Mouse (Mus musculus): Measurements from ENCODE around the gene Hyal1.
A peak's percentile ranks its signal among the peaks of the same experiment; 100 is the strongest.

The Hyal1 gene

DNA sequence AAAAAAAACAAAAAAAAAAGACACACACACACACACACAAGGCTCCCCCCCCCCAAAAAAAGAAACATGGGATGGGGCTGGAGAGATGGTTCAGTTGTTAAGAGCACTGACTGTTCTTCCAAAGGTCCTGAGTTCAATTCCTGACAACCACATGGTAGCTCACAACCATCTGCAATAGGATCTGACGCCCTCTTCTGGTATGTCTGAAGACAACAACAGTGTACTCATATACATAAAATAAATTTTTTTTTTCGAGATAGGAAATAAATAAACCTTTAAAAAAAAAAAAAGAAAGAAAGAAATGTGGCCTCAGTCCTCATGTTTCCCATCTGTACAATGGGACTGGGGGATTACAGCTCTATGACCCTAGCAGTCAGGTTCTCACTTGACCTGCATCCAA is 40.7 kb downstream of the Hyal1 start:
- no peak for DNase-seq (ENCODE audit: low spot score)

DNA sequence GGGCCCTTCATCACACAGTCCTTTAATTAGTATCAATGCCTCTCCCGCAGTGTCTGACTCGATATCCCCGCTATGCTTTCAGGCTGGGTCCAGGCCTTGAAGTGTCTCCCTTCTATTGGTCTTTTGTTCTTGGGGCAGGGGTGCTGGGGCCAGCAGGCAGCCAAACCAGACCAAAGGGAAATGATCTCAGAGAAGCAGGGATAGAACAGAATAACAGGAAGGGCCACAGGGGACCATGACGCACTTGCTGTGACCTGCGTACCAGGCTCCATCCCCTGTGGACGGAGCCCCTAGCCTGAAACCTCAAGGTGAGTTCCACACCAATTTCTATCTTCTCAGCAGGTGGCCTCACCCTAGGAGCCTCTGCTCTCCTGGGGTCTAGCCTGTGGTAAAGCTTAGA is 41.4 kb downstream of the Hyal1 start:
- no peak for DNase-seq (ENCODE audit: low spot score)

DNA sequence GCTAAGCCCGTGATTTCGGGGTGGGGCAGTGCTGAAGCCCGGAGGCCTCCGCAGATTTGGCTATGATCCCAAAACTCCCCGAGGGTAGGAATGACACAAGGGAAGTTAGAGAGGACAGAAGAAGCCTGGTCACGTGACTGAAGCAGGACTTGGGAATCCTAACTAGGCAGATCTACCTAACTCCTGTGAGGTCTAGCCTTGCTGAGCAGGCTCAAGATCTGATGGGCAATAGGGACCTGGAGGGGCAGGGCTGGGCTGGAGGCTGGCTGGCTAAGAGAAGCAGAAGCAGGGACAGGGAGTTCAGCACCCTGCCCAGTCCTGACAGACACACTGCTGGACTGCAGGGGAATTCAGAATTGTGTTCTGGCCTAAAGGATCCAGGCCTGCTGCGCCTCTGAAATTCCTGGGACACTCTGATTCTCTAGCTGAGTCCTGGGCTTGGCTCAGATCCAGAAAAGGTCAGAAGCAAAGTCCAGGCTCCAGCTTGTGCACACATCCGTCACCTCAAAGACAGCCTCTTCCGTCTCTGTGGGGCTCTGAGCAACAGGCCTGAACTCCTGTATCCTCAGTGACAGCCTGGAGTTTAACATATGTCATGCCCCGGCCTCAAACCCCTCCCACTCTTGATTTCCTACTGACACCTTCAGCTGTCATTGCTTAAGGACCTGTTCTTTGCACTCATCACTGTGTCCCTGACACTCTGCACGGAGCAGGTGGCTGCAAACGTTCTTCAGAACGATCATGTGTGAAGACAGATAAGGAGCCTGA is 42.2 kb downstream of the Hyal1 start:
- DNase-seq (ENCODE audit: low spot score): no peak

DNA sequence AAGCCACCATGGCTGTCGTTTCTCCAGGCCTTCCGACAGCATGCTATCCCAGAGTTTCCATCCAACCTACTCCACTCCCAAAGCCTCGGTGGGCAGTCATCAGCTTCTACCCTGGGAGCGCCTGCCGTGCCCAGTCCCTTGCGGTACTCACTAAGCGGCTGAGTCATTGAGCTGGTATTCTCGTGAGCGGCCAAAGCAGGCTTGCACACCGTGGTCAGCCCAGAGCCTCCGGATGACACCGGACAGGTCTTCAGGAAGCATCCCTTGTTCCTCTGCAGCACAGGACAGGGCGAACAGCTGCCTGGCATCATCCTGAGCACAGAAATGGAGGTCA is 42.8 kb downstream of the Hyal1 start:
- no peak for DNase-seq (ENCODE audit: low spot score)

DNA sequence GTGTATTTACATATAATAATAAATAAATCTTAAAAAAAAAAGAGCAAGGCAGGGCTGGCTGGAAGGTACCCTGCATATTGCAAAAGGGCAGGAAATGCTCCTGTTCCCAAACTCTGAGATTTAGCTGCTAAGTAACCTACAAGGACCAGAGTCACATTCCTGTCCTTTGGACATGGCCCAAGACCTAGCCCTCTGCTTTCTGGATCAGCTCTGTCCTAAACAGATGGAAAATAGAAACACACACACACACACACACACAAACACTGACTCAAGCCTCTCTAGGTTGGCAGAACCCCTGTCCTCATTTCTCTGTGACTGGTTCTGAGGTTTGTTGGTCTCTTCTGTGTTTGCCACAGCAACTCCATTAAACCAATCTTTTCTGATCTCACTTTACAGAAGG is 44.2 kb downstream of the Hyal1 start:
- no peak for DNase-seq (ENCODE audit: low spot score)

DNA sequence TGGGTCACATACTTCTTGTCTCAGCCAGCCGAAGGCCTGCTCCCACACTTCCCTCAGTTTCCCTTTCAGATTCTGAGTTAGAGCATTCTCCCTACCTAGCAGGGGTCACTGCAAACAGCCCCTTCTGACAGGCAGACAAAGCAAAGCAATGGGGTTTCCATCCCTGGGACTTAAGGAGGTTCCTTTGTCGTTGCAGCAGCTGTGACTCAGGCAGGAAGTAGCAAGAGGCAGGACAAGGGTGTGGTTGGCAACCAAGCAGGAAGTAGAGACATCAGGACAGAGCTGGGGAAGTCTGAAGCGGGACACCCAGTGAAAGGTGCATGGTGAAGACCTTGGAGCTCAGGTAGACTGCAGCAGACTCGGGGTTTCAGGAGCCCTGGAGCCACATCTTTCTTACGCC is 47.8 kb downstream of the Hyal1 start:
- DNase-seq (ENCODE audit: low spot score): no peak

DNA sequence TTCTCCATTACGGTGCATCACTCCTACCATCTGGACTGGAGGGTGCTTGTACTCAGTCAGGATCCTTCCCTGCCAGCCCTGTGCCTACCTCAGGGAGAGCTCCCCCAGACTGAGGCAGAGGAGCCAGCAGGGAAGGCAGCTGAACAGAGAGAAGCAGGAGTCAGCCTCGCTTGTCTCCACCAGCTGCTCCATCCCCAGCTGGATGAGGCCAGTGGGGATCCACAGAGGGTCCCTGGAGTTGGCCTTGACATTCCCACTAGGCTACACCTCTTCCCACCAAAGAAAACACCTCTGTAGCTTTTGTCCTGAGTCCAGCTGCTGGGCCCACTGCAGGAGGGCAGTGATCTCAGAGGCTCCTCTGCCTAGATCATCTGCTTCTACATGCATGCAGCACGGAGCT is 48.2 kb downstream of the Hyal1 start:
- DNase-seq (ENCODE audit: low spot score): no peak

DNA sequence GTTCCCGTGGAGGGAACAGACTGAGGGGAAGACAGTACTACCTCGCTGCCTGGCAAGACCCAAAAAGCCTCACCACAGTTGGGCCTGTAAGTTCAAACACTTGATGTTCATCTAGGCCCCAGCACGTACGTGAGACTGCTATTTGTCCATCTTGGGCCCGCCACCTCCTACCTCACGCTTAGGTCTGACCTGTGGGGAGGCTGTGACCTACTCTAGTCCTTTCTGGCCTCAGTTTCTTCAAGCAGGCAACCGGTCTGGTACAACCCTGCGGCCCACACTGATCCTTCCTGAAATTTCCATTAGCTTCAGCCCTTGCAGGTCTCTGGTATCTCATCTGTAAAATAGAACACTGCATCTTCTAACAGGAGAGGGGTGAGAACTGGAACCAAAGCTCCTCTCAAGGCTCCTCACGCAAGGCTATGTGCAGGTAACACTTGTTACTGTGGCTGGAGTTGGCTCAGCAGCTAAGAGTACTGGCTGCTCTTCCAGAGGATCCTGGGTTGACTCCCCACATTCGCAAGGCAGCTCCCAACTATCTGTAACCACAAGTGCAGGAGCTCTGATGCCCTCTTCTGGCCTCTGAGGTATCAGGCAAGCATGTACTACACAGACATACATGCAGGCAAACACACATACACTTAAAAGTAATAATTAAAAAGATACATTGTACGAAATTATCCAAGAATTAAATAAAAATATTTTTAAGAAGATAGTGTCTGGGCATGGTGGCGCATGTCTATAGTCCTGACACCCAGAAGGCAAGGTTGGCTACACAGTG is 48.8 kb downstream of the Hyal1 start:
- no peak for DNase-seq (ENCODE audit: low spot score)

DNA sequence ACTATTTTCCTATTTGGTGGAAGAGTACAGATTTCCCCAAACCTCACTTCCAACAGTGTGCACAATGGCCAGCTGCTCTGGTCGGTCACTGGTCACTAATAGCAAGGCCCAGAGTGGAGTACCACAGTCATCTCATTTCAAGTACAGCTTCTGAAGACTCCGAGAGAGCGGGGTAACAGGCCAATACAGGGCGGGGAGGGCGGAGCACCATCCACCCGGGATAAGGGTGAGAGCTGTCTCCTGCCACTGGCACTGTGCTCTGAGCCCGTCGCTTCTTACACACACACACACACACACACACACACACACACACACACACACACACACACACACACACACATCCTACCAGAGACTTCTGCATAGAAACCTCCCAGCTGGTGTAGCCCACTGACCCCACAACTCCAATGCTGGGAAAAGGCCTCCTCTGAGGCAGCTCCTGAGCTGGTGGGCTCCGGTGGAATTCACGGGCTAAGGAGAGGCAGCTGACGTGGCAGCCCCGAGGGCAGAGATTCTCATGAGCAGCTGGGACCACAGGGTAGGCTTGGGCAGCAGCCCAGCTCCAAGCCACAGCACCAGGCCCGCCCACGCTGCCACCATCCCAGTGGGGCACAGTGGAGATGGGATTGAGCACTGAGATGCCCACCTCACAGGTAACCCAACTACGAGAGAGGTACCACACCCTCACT is 49.6 kb downstream of the Hyal1 start:
- DNase-seq (ENCODE audit: low spot score): no peak

DNA sequence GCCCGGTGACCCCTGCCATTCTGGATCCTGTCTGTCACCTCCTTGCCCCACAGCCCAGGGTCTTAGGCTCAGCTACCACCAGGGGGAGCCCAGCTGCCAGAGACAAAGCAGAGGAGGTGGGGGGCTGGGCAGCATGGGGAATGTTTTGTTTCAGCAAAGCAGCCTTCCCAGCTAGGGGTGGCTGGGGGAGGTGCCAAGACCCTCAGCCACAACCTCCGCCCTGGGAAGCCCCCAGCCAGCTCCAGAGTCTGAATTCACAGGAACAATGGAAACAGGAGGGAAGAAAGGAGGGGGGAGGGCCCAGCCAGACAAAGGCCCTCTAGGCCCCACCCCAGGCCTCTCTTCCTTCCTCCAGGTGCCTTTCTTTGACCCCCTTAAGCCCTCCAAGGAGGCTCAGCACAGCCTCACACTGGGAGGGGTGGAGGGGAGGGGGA is 50.1 kb downstream of the Hyal1 start:
- DNase-seq (ENCODE audit: low spot score): peak; percentile 77

DNA sequence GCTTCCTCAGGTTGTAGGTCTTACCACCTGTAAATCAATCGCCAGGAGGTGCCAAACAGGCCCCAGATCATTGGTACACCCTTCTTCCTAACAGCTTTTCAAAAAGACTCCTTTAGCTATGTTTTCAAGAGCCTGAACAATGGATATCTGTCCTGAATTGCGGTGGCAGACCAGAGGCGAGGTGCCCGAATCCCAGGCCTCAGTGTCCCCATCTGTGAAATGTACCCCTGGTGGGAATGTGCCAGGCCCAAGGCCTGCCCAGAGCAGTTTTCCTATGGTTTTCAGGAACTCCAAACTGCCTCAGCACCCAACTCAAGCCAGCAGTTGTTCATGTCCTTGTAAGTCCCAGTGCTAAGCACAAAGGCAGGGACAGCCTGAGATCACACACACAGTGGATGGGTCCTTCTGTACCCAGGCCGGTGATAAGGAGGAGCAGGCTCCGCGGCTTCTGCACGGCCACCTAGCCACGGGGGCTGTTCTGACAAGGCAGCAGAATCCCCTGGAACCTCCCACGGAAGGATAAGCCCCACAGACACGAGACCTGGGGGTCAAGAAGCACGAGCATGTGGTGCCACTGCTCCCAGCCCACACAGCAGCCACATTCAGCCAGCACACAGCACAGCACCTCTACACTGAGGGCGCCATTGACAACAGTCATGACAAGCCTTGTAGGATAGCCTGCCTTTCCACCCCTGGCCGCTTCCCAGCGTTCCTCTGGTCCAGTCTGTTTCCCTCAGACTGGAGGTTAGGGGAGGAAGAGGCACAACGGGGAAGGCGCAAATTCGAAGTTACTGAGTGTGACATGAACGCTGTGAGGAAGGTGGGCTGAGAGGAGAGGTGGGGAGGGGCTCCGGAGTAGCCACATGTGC is 50.9 kb downstream of the Hyal1 start:
- DNase-seq (ENCODE audit: low spot score): no peak

DNA sequence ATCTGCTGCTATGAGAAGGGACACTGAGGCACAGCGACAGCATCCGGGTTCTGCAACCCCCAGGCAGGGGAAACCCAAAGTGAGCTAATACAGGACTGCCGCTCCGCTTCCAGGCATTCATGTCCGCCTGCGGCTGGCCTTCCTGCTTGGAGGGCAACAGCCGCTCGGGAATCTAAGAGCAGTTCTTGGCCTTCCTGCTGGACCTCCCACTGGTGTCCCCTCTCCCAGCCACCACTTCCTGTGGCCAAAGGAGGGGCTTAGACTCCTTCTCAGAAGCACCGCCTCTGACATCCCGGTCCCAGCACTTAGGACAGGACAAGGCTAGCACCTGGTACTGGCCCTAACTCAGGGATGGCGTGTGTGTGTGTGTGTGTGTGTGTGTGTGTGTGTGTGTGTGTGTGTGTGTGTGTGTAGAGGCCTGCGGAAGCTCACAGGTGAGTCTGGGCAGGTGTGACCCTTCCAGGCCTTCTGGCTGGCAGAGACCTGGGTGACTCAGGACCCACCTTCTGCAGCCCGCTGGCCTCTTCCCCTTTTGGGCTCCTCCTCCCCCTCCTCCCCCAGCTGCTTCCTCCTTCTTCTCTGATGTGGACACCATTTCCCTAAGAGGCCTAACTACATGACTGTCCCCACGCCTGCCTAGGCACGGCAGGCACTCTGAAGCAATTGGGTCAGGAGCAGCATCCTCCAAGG is 52.1 kb downstream of the Hyal1 start:
- no peak for DNase-seq (ENCODE audit: low spot score)

DNA sequence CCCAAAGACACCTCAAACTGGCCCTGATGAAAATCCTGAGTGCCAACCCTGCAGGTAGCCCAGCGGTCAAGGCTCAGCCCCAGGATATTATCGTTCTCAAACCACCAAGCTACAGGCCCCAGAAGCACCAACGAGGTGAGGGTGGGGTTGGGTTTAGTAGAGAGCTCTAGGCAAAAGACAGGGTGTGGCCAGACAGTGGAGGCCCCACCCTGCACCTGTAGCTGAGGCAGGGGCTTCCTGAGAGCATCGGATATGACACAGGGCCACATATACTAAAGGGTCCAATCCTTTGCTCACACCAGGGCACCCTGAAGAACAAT is 52.6 kb downstream of the Hyal1 start:
- no peak for DNase-seq (ENCODE audit: low spot score)

DNA sequence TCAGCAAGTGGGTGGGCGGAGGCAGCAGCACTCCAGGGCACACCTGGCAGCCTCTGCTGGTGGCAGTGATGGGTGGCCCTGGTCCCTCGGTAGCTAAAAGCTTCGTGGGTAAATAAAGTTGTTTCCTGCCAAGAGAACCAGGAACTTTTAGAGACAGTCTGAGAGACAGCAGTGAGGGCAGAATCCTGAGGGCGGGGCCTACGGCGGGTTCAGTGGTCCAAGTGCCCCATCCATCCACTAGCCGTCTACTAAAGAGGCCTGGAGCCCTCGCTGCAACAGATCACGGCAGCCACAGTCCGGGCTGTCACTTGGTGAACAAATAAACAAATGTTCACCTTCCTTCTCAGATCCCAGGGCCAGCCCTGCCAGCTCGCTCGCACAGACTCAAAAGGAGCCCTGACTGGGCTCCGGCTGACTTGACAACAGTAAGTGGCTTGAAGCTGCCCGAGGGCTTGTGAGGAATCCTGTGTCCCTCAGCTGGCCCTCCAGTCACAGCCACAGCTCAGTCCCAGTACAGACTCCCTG is 53.2 kb downstream of the Hyal1 start:
- DNase-seq (ENCODE audit: low spot score): no peak

DNA sequence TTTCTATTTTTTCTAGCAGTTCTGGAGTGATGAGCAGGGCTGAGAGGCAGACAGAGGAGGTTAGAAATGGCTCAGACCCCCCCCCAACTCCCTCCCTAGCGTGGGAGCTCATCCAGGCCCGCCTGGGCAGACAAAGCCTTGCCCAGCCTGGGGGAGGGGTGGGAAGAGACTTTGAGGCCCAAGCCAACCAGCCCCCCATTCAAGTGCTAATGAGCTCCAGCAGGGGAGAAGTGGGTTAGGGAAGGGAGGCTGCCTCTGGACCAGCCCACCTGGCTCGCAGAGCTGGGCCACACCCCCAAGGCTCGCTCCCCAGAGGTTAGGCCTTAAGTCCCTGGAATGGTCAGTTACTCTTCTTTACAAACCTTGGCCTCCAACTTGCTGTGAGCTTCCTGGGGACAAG is 53.8 kb downstream of the Hyal1 start:
- no peak for DNase-seq (ENCODE audit: low spot score)

Data from ovary, postnatal 14 days (tissue).